Mouse (Mus musculus): ENCODE data around the gene Gstm5. TPM values are rescaled to one million over a fixed set of nuclear protein-coding genes. Genes with fewer than 3 reads are reported as not detected.
A peak's percentile ranks its signal among the peaks of the same experiment; 100 is the strongest.

Gene Gstm5
- polyA plus RNA-seq, 1 experiment from 2014 or later = 260 TPM

GRCm38 (mm10) chr3:107941261-107941660, 45.6 kb downstream of the Gstm5 start:
- no peak overlapping the region for H3K4me2 ChIP-seq (replicated peaks)
- no peaks in the 10 kb centered on the region for H3K36me3 ChIP-seq
- no peak overlapping the region for H3K4me3 ChIP-seq
- no peaks in the 10 kb centered on the region for H3K9me3 ChIP-seq
- ATAC-seq (ENCODE audit: low FRiP score, low read depth) = no peak
- H3K27ac ChIP-seq = no peak overlapping the region
- H3K4me1 ChIP-seq = peaks cover 8% of the 10 kb centered on the region
- H3K9ac ChIP-seq = no peak overlapping the region
- 73% methylated on average over 4 of the region's 4 CpGs for WGBS
- H3K27me3 ChIP-seq = no peaks in the 10 kb centered on the region

GRCm38 (mm10) chr3:107943239-107943990, 47.8 kb downstream of the Gstm5 start, which contains the start of gene Gstm6:
Gstm6 (minus strand) TSS chr3:107943749.
- ATAC-seq (ENCODE audit: low FRiP score, low read depth) = peak; percentile 77
- Histone ChIP-seq H3K27ac (no peak within 1 kb of the TSS), H3K9ac (peak within 1 kb of the TSS; percentile 39; the same call in 1 of the 2 replicates), H3K4me2 (replicated peaks) (peak within 1 kb of the TSS; percentile 63), H3K27me3 (no peaks in the 10 kb centered on the region), H3K4me1 (peaks cover 8% of the 10 kb centered on the region), H3K9me3 (no peaks in the 10 kb centered on the region), H3K36me3 (no peaks in the 10 kb centered on the region), H3K4me3 (peak within 1 kb of the TSS; percentile 34)
- 18% methylated on average over 20 of the region's 20 CpGs for WGBS

- peaks cover 8% of the 10 kb centered on the region for H3K4me1 ChIP-seq
- no peak overlapping the region for H3K4me3 ChIP-seq
- H3K9me3 ChIP-seq = no peaks in the 10 kb centered on the region
- no peak overlapping the region for H3K4me2 ChIP-seq (replicated peaks)
- H3K27me3 ChIP-seq = no peaks in the 10 kb centered on the region
- no peak overlapping the region for H3K9ac ChIP-seq
- no peak for ATAC-seq (ENCODE audit: low FRiP score, low read depth)
- no peak overlapping the region for H3K27ac ChIP-seq
- 61% methylated on average over 4 of the region's 4 CpGs for WGBS
- H3K36me3 ChIP-seq = no peaks in the 10 kb centered on the region
Observed at GRCm38 (mm10) chr3:107945729-107946128, 50.1 kb downstream of the Gstm5 start.

Other genes with a start within 250 kb of the Gstm5 start
- gene Ahcyl1, start 199.3 kb upstream of the Gstm5 start, polyA plus RNA-seq (2015; fragmentation: Nextera tagmentation; extraction: Ambion mirVana) = 83.6 and 86.4 TPM in 2 replicates
- 8.8 and 10.2 TPM in 2 replicates for gene Csf1, start 135.4 kb upstream of the Gstm5 start, polyA plus RNA-seq (2015; fragmentation: Nextera tagmentation; extraction: Ambion mirVana)
- gene Eps8l3, start 18.6 kb upstream of the Gstm5 start, polyA plus RNA-seq (2015; fragmentation: Nextera tagmentation; extraction: Ambion mirVana) = 0.38 TPM in 1 of 2 replicates, not detected in the other
- gene Gstm7, start 36.0 kb downstream of the Gstm5 start, polyA plus RNA-seq (2015; fragmentation: Nextera tagmentation; extraction: Ambion mirVana) = 33.3 and 33.5 TPM in 2 replicates
- 10.5 and 12.0 TPM in 2 replicates for gene Gstm6, start 47.9 kb downstream of the Gstm5 start, polyA plus RNA-seq (2015; fragmentation: Nextera tagmentation; extraction: Ambion mirVana)
- gene Gstm3, start 73.5 kb downstream of the Gstm5 start, polyA plus RNA-seq (2015; fragmentation: Nextera tagmentation; extraction: Ambion mirVana) = not detected in 2 replicates
- 46.7 and 52.1 TPM in 2 replicates for gene Gstm2, start 90.6 kb downstream of the Gstm5 start, polyA plus RNA-seq (2015; fragmentation: Nextera tagmentation; extraction: Ambion mirVana)
- gene Gstm1, start 122.2 kb downstream of the Gstm5 start, polyA plus RNA-seq (2015; fragmentation: Nextera tagmentation; extraction: Ambion mirVana) = 42.7 and 54.9 TPM in 2 replicates
- 14.6 and 15.4 TPM in 2 replicates for gene Gstm4, start 149.1 kb downstream of the Gstm5 start, polyA plus RNA-seq (2015; fragmentation: Nextera tagmentation; extraction: Ambion mirVana)
- 48.5 and 49.2 TPM in 2 replicates for gene Ampd2, start 190.8 kb downstream of the Gstm5 start, polyA plus RNA-seq (2015; fragmentation: Nextera tagmentation; extraction: Ambion mirVana)
- 0.72 and 0.78 TPM in 2 replicates for gene Gnat2, start 197.0 kb downstream of the Gstm5 start, polyA plus RNA-seq (2015; fragmentation: Nextera tagmentation; extraction: Ambion mirVana)